Mouse (Mus musculus) spleen, postnatal 36 days (tissue): ENCODE data around the gene Hlcs.

Experiments
- DNase-seq, 2 experiments: peaks; one replicate each; pipeline ENCODE4 v3.0.0; 2022; ENCODE audit warnings: low spot score in 2 of 2, mixed read lengths in 1 of 2

The Hlcs gene

GRCm38 (mm10) chr16:94289138-94290072 lies 24.0 kb downstream of the Hlcs start:
- DNase-seq: peak in 1 of 2 experiments; percentile 11

- DNase-seq: no peak
Measured at GRCm38 (mm10) chr16:94287826-94288225, 25.5 kb downstream of the Hlcs start.

DNA sequence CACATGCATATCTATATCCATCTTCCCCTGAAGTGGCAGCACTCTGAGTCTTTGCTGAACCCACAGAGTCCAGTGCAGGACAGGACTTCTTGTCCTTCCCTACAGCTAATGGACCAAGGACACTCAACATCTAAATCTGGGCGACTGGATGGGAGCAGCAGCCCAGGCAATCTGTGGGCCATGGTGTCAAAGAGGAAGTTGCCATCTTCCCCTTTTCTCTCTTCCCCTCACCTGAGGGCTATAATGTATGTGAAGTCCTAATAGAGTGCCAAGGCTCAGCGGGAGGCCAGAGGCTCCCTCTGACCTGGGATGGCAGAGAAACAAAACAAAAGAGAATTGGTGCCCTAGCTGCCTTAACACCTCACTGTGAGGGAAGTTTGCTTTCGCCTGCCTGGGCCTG lies 29.4 kb downstream of the Hlcs start:
- DNase-seq: peak in 1 of 2 experiments; percentile 17

DNA sequence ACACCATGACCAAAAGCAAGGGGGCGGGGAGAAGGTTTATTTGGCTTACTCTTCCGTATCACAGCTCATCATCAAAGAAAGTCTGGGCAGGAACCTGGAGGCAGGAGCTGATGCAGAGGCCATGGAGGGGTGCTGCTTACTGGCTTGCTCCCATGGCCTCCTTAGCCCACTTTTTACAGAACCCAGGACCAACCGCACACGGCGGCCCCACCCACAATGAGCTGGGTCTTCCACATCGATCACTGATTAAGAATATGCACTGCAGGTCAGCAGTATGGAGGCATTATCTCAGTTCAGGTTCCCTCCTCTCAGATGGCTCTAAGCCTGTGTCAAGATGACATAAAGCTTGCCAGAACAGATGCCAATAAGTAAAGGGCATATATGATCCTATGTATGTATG lies 42.5 kb downstream of the Hlcs start:
- DNase-seq: no peak

DNA sequence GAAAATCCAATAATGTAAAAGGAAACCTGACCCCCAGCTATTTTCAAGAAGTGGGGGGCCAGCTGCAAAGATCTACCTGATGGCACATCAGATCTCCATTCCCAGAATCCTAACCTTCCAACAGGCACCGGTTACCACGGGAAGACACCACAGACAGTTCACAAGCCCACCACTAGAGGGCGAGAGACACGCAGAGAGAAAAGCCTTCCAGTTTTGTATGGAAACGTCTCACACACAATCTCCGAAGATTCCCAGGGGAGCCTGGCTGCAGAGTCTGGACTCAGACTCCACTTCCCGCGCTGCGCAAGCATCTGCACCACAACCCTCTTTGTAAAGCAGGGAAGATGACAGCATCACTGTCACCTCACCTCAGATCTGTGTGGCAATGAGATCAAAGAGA lies 43.7 kb downstream of the Hlcs start:
- DNase-seq: peak; percentile 52 to 58

DNA sequence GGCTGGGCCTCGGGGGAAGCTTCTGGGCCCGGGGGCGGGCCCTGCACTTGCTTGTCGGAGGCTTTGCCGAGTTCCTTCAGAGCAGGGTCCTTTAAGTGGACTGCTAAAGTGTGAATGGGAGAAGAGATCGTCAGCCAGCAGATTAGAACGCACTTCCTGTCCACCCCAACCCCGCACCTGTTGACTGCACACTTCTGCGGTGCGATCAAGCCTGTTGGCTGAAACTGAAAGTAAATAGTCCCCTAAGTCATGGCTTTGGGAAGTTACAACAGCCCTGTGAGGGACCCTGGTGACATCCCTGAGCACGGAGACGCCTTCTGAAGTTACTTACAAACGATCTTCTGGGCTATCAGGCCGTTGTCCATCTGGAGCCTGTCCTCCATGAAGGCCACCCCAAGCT lies 45.2 kb downstream of the Hlcs start:
- no peak for DNase-seq

GRCm38 (mm10) chr16:94264611-94265010 lies 48.8 kb downstream of the Hlcs start:
- DNase-seq: no peak

GRCm38 (mm10) chr16:94262501-94262900 lies 50.9 kb downstream of the Hlcs start:
- DNase-seq: no peak

- no peak for DNase-seq
Measured at GRCm38 (mm10) chr16:94260938-94261630, 52.3 kb downstream of the Hlcs start.

DNA sequence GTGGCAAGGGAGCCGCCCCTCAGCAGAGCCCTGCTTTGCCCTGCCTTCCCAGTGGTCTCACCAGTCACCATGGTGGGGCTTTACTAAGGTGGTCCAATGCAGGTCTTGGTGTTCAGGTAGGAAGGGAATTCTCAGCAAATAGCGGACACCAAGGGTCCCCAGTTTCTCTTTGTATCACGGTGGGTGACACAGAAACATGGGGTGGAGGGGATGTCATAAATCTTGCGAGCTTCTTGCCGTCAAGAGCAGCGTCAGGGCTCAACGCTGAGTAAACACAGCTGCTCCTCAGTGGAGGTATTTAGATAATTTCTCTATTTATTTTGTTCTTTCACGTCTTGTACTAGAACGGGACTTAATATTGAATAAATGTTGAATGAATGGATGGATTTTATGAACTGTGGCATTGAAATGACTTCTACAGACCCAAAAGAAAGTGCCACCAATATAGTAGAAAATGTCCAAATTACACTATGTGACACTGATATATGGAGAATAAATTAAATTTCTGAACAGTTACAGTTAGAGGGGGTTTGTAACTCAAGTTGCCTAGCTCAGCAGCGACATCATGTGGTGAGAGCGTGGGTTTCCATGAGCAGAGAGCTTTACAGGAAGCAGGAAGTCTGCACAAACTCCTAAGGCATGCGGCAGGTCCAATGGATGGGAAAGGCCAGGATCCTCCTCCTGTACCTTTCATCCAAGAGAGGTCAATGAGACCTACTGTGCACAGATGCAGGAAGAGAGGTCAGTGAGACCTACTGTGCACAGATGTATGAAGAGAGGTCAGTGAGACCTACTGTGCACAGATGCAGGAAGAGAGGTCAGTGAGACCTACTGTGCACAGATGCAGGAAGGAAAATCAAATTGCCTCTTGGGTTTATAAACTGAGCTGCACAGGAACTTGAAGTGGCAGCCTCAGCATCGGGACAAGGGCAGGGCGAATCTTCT lies 54.7 kb downstream of the Hlcs start:
- peak; percentile 65 to 73 for DNase-seq

GRCm38 (mm10) chr16:94255592-94255991 lies 57.8 kb downstream of the Hlcs start:
- no peak for DNase-seq

DNA sequence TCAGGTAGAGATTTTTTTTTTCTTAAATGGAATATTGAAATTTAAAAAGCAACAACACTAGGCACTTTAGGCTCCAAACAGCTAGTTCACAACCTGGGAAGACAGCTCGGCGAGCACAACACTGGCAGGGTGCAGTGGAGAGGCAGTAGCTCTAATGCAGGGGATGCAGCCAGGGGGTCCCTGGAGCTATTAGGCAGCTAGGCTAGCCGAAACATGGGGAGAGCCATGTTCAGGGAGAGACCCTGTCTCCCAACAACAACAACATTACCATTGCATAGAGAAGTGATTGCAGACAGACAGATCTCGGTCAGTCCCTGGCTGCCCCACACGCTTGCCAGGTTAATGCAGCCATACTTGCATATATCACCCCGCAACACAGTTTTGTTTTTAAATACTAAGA lies 58.3 kb downstream of the Hlcs start:
- DNase-seq: no peak

DNA sequence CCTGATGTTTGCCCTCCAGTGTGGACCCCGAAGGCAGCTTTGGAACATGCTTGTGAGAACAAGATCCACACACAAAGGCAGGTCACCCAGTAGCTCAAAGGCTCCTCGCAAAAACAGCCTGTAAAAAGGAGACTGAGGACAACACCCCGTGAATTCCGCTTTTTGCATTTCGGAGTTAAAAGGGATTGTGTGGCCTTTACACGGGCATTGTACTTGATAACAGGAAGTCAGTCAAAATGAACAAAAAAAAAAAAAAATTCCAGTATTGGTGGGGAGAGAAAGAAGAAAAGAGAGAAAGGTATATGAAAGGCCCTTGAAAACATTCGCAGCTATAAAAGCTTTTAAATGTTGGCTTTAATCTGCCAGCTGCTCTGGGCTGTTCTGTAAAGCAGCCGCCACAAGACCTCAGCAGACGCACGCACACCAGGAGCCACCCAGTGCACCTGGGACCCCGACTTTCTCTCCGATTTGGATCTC lies 58.9 kb downstream of the Hlcs start:
- DNase-seq: no peak

GRCm38 (mm10) chr16:94253671-94254414 lies 59.5 kb downstream of the Hlcs start:
- DNase-seq: no peak

DNA sequence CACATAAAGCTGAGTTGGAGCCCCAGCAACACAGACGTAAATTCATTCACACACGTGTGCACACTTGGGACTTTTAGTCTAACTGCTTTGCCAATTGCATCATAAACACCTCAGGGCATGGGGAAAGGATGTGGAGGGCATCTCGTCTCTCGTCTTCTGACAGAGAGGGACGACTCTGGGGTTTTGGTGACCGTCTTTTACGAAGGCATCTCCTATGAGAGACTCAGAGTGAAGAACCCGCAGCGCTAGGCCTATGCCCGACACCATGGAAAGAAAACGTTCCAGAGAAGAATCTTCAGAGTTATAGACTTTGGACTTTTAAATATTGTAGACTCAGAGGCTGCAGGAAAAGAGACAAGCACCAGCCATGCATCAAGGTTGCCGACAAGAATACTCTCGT lies 61.6 kb downstream of the Hlcs start:
- no peak for DNase-seq

- DNase-seq: no peak
Measured at GRCm38 (mm10) chr16:94250640-94251349, 62.6 kb downstream of the Hlcs start.

DNA sequence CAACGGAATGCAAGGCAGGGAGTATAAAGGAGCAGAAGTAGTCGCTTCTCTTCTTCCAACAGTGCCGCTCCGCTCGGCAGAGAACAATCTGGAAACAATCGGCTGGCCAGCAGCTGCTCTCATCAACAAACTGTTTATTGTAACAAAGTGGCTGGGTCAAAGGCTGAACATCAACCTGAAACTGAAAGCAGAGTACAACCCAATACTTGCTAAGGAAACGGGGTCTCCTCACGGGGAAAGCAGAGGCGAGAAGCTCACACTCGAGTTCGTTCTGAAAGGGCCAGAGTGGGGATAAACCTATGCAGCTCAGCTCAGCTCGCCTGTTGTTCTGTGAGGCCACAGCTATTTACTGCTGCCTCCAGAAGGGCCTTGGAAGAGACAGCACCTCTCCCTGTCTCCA lies 63.2 kb downstream of the Hlcs start:
- DNase-seq: no peak

GRCm38 (mm10) chr16:94249666-94250065 lies 63.7 kb downstream of the Hlcs start:
- DNase-seq: no peak

GRCm38 (mm10) chr16:94248721-94249120 lies 64.7 kb downstream of the Hlcs start:
- no peak for DNase-seq

- peak; percentile 55 to 58 for DNase-seq
Measured at GRCm38 (mm10) chr16:94246976-94247375, 66.4 kb downstream of the Hlcs start.
